Mouse (Mus musculus): ENCODE measurements around the gene Ube2a. TPM values are rescaled to one million over a fixed set of nuclear protein-coding genes. Genes with fewer than 3 reads are reported as not detected.
"Not testable (repeated sequence)": the region's sequence is repeated elsewhere in the genome, so short reads cannot be mapped to it uniquely, and the experiment has no call there.

Ube2a gene
- polyA plus RNA-seq, 1 experiment, result 52.1 TPM

DNA sequence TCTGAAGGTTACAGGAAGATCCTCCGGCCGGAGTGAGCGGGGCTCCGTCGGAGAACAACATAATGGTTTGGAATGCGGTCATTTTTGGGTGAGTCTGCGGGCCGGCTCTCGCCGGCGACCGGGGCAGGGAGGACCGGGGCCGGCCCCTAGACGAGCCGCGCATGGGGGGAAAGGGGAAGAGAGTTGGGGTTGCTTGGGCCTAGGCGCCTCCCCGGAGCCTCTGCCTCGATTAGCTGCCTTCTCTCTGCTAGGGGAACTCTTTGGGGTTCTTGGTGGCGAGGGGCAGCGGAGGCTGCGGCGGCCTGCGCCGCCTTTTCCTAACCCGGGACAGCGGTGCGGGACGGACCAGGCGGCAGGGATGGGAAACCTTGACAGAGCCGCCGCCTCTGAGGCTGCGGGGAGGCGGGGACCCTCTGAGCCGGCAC lies 1.0 kb downstream of the Ube2a start:
- H3ac ChIP-seq (ENCODE audit: control insufficient read depth, insufficient read length), result peak overlapping the region; percentile 39
- peaks cover 5% of the 10 kb centered on the region for H3K79me2 ChIP-seq (ENCODE audit: control insufficient read depth, insufficient read depth)
- H3K27me3 ChIP-seq (ENCODE audit: control insufficient read depth, insufficient read depth, insufficient read length), result no peaks in the 10 kb centered on the region
- H3K36me3 ChIP-seq (ENCODE audit: control insufficient read depth, insufficient read depth), result no peaks in the 10 kb centered on the region
- TF ChIP-seq E2F4 (IDR thresholded peaks at IDR 0.05; ENCODE audit: insufficient read depth), result no peak
- TF ChIP-seq CEBPB (IDR thresholded peaks at IDR 0.05; ENCODE audit: insufficient read depth, poor library complexity, severe bottlenecking), result no peak
- no peak for TF ChIP-seq USF1 (IDR thresholded peaks at IDR 0.05; ENCODE audit: low read depth)
- no peak for TF ChIP-seq MYOD1 (IDR thresholded peaks at IDR 0.05; ENCODE audit: control insufficient read depth in 1 of 3, insufficient read length in 2 of 3, low read depth in 2 of 3)
- TF ChIP-seq POLR2AphosphoS2 (IDR thresholded peaks at IDR 0.05; ENCODE audit: insufficient read length, low read depth), result no peak
- no peak for TF ChIP-seq TCF3 (IDR thresholded peaks at IDR 0.05; ENCODE audit: insufficient read length, low read depth)
- no peak for TF ChIP-seq REST (IDR thresholded peaks at IDR 0.05; ENCODE audit: insufficient read depth, insufficient read length)
- no peak for TF ChIP-seq MYOG (IDR thresholded peaks at IDR 0.05; ENCODE audit: control insufficient read depth in 1 of 3, insufficient read depth in 1 of 3, insufficient read length in 2 of 3, low read depth in 2 of 3)
- no peak for TF ChIP-seq POLR2A (IDR thresholded peaks at IDR 0.05; ENCODE audit: insufficient read length, low read depth)
- TF ChIP-seq TCF12 (IDR thresholded peaks at IDR 0.05; ENCODE audit: insufficient read depth, poor library complexity, severe bottlenecking), result no peak
- no peak for TF ChIP-seq SRF (IDR thresholded peaks at IDR 0.05; ENCODE audit: control insufficient read depth, insufficient read length, low read depth)
- no peak for TF ChIP-seq MAX (IDR thresholded peaks at IDR 0.05; ENCODE audit: low read depth)
- H3K4me3 ChIP-seq, result peak overlapping the region; percentile 30
- H3K4me2 ChIP-seq (ENCODE audit: low read depth), result peak overlapping the region; percentile 62

GRCm38 (mm10) chrX:36884719-36885118 lies 11.0 kb downstream of the Ube2a start:
- H3K4me3 ChIP-seq, result no peak overlapping the region
- H3ac ChIP-seq (ENCODE audit: control insufficient read depth, insufficient read length), result no peak overlapping the region
- H3K36me3 ChIP-seq (ENCODE audit: control insufficient read depth, insufficient read depth), result peaks cover 5% of the 10 kb centered on the region
- no peak overlapping the region for H3K4me2 ChIP-seq (ENCODE audit: low read depth)
- H3K27me3 ChIP-seq (ENCODE audit: control insufficient read depth, insufficient read depth, insufficient read length), result no peaks in the 10 kb centered on the region
- no peak for TF ChIP-seq USF1 (IDR thresholded peaks at IDR 0.05; ENCODE audit: low read depth)
- no peak for TF ChIP-seq TCF12 (IDR thresholded peaks at IDR 0.05; ENCODE audit: insufficient read depth, poor library complexity, severe bottlenecking)
- no peak for TF ChIP-seq MYOG (IDR thresholded peaks at IDR 0.05; ENCODE audit: control insufficient read depth in 1 of 3, insufficient read depth in 1 of 3, insufficient read length in 2 of 3, low read depth in 2 of 3)
- TF ChIP-seq MAX (IDR thresholded peaks at IDR 0.05; ENCODE audit: low read depth), result no peak
- TF ChIP-seq REST (IDR thresholded peaks at IDR 0.05; ENCODE audit: insufficient read depth, insufficient read length), result no peak
- no peak for TF ChIP-seq E2F4 (IDR thresholded peaks at IDR 0.05; ENCODE audit: insufficient read depth)
- TF ChIP-seq POLR2A (IDR thresholded peaks at IDR 0.05; ENCODE audit: insufficient read length, low read depth), result no peak
- TF ChIP-seq CEBPB (IDR thresholded peaks at IDR 0.05; ENCODE audit: insufficient read depth, poor library complexity, severe bottlenecking), result no peak
- no peak for TF ChIP-seq MYOD1 (IDR thresholded peaks at IDR 0.05; ENCODE audit: control insufficient read depth in 1 of 3, insufficient read length in 2 of 3, low read depth in 2 of 3)
- TF ChIP-seq POLR2AphosphoS2 (IDR thresholded peaks at IDR 0.05; ENCODE audit: insufficient read length, low read depth), result no peak
- TF ChIP-seq TCF3 (IDR thresholded peaks at IDR 0.05; ENCODE audit: insufficient read length, low read depth), result no peak
- no peak for TF ChIP-seq SRF (IDR thresholded peaks at IDR 0.05; ENCODE audit: control insufficient read depth, insufficient read length, low read depth)
- no peaks in the 10 kb centered on the region for H3K79me2 ChIP-seq (ENCODE audit: control insufficient read depth, insufficient read depth)

DNA sequence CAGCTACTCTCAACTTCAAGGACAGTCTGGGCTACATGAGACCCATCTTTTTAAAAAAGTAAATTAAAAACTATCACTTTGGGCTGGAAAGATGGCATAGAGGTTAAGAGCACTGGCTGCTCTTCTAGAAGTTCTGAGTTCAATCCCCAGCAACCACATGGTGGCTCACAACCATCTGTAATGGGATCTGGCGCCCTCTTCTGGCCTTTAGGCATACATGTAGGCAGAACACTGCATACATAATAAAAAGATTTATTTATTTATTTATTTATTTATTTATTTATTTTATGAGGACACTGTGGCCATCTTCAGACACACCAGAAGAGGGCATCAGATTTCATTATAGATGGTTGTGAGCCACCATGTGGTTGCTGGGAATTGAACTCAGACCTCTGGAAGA lies 25.2 kb downstream of the Ube2a start:
- H3K4me3 ChIP-seq; H3K27me3 ChIP-seq (ENCODE audit: control insufficient read depth, insufficient read depth, insufficient read length); H3ac ChIP-seq (ENCODE audit: control insufficient read depth, insufficient read length): not testable (repeated sequence)

DNA sequence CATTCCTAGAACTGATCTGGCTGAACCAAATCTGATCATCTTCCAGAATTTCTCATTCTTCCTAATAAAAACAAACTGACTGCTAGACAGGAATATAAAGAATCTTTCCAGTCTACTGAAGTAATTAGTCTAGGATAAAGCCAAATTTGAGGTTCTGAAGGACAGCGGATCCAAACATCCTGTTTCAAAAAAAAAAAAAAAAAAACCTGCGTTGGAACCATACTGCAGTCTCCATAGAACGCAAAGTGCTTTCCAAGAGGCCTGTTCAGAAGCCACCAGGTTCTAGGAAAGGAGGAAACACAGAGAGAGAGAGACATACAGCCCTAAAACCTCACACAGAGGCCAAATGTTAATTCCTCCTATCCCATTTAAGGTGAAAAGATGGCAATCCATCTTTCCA lies 28.0 kb downstream of the Ube2a start:
- H3K79me2 ChIP-seq (ENCODE audit: control insufficient read depth, insufficient read depth), result peaks cover 51% of the 10 kb centered on the region
- no peak overlapping the region for H3ac ChIP-seq (ENCODE audit: control insufficient read depth, insufficient read length)
- no peaks in the 10 kb centered on the region for H3K27me3 ChIP-seq (ENCODE audit: control insufficient read depth, insufficient read depth, insufficient read length)
- H3K4me2 ChIP-seq (ENCODE audit: low read depth), result peak overlapping the region; percentile 78
- H3K36me3 ChIP-seq (ENCODE audit: control insufficient read depth, insufficient read depth), result no peaks in the 10 kb centered on the region
- TF ChIP-seq SRF (IDR thresholded peaks at IDR 0.05; ENCODE audit: control insufficient read depth, insufficient read length, low read depth), result no peak
- no peak for TF ChIP-seq TCF3 (IDR thresholded peaks at IDR 0.05; ENCODE audit: insufficient read length, low read depth)
- TF ChIP-seq USF1 (IDR thresholded peaks at IDR 0.05; ENCODE audit: low read depth), result no peak
- no peak for TF ChIP-seq POLR2A (IDR thresholded peaks at IDR 0.05; ENCODE audit: insufficient read length, low read depth)
- TF ChIP-seq TCF12 (IDR thresholded peaks at IDR 0.05; ENCODE audit: insufficient read depth, poor library complexity, severe bottlenecking), result no peak
- no peak for TF ChIP-seq MYOD1 (IDR thresholded peaks at IDR 0.05; ENCODE audit: control insufficient read depth in 1 of 3, insufficient read length in 2 of 3, low read depth in 2 of 3)
- no peak for TF ChIP-seq MAX (IDR thresholded peaks at IDR 0.05; ENCODE audit: low read depth)
- H3K4me3 ChIP-seq, result peak overlapping the region; percentile 53

More for the DNA sequence above, 25.2 kb downstream of the Ube2a start:
- H3K4me2 ChIP-seq (ENCODE audit: low read depth); H3K36me3 ChIP-seq (ENCODE audit: control insufficient read depth, insufficient read depth): not testable (repeated sequence)
- H3K79me2 ChIP-seq (ENCODE audit: control insufficient read depth, insufficient read depth), result peaks cover 75% of the 10 kb centered on the region

DNA sequence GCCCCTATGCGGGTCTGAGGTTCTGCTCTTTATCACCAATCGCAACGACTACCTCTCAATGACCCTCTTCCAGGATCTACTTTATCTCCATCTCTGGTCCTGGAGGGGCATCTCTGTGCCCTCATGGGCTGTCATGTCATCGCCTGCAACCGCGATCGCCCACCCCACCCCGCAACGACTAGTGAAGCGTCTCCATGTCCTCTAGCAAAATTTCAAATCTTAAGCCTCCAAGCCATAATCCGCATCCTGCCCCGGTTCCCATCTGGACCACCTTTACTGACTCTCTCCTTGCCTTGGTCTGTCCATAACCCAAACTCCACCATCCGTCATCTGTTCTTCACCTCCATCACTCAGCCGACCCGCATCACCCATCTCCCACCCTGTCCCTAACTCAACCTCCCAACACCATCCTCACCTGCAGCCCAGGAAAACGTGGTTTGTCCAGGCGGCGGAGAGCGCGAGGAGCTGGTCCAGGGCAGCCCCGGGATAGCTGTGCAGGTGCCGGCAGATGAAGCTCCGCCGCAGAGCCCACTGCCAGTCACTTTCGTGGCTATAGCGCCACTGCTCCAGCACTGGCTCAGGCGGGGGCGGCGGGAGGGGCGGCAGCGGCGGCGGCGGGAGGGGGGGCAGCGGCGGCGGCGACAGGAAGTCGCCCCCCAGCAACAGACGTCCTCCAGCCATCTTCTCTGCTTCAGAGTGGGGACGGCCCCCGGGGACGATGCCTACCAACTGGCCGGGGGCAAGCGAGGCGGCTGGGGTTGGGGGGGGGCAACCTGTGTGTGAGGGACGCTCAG lies 28.8 kb downstream of the Ube2a start, which contains the start of gene Nkrf:
Gene Nkrf, minus strand, starts transcription at position 579 of the 794 bp plus-strand sequence.
- Histone ChIP-seq H3ac (ENCODE audit: control insufficient read depth, insufficient read length) (peak within 1 kb of the TSS; percentile 5), H3K36me3 (ENCODE audit: control insufficient read depth, insufficient read depth) (no peaks in the 10 kb centered on the region), H3K4me2 (ENCODE audit: low read depth) (peak within 1 kb of the TSS; percentile 86), H3K27me3 (ENCODE audit: control insufficient read depth, insufficient read depth, insufficient read length) (no peaks in the 10 kb centered on the region), H3K79me2 (ENCODE audit: control insufficient read depth, insufficient read depth) (peaks cover 47% of the 10 kb centered on the region), H3K4me3 (peak within 1 kb of the TSS; percentile 53)
- TF ChIP-seq E2F4 (IDR thresholded peaks at IDR 0.05; ENCODE audit: insufficient read depth), result no peak
- no peak for TF ChIP-seq SRF (IDR thresholded peaks at IDR 0.05; ENCODE audit: control insufficient read depth, insufficient read length, low read depth)
- TF ChIP-seq TCF12 (IDR thresholded peaks at IDR 0.05; ENCODE audit: insufficient read depth, poor library complexity, severe bottlenecking), result no peak
- TF ChIP-seq POLR2AphosphoS2 (IDR thresholded peaks at IDR 0.05; ENCODE audit: insufficient read length, low read depth), result no peak
- no peak for TF ChIP-seq MYOD1 (IDR thresholded peaks at IDR 0.05; ENCODE audit: control insufficient read depth in 1 of 3, insufficient read length in 2 of 3, low read depth in 2 of 3)
- no peak for TF ChIP-seq MYOG (IDR thresholded peaks at IDR 0.05; ENCODE audit: control insufficient read depth in 1 of 3, insufficient read depth in 1 of 3, insufficient read length in 2 of 3, low read depth in 2 of 3)
- TF ChIP-seq POLR2A (IDR thresholded peaks at IDR 0.05; ENCODE audit: insufficient read length, low read depth), result no peak
- TF ChIP-seq MAX (IDR thresholded peaks at IDR 0.05; ENCODE audit: low read depth), result no peak
- TF ChIP-seq REST (IDR thresholded peaks at IDR 0.05; ENCODE audit: insufficient read depth, insufficient read length), result no peak
- TF ChIP-seq CEBPB (IDR thresholded peaks at IDR 0.05; ENCODE audit: insufficient read depth, poor library complexity, severe bottlenecking), result no peak
- no peak for TF ChIP-seq TCF3 (IDR thresholded peaks at IDR 0.05; ENCODE audit: insufficient read length, low read depth)
- TF ChIP-seq USF1 (IDR thresholded peaks at IDR 0.05; ENCODE audit: low read depth), result no peak
